Mouse (Mus musculus) spleen, postnatal 36 days (tissue): ENCODE results near the gene Olfr1317.

Experiments
- DNase-seq, 2 experiments: peaks; one replicate each; pipeline ENCODE4 v3.0.0; 2022; ENCODE audit warnings: low spot score in 2 of 2, mixed read lengths in 1 of 2

The Olfr1317 gene

DNA sequence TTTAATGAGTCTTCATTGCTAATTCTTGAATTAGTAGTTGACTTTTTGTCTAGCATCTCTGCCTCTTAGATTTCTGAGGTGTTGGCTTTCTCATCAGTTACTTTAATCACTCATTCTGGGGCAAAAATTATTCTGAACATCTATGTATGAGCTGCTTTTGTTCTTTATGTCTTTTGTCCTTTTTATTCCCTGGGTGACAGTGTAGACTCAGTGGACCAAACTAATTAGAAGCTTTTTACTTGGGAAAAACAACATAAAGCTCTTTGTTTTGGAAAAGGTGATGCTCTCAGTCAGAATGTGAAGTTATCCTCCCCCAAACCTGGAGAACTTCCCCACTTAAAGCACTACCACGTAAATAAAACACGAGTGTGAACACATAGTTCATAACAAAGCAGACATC lies at the start of gene Olfr1317:
Gene Olfr1317 (plus strand): TSS at position 301 of the 400 bp plus-strand sequence.
- DNase-seq, result no peak

- no peak for DNase-seq
These were observed 43.4 kb upstream of the Olfr1317 start, which contains the start of gene Olfr1314 for GRCm38 (mm10) chr2:112096681-112097080. Gene Olfr1314, minus strand, starts transcription at chr2:112096781.

DNA sequence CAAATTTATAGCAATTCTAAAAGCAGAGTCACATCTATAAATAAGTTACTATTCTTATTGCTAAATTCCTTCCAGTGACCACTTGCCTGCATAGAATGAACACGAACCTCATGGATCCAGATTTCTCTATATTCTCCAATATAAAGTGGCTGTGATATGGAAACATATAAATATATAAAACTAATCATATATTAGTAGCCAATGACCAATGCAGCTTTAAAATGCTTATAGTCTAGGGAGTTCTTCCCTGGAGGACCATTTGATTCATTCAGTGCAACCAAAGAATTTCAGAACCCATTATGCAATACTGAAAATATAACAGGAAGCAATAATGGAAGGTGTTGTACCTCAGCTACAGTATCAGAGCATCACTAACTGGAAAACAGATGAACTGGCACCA lies 24.8 kb upstream of the Olfr1317 start, which contains the start of gene Olfr1315-ps1:
Gene Olfr1315-ps1 (minus strand): TSS at position 101 of the 400 bp plus-strand sequence.
- no peak for DNase-seq

DNA sequence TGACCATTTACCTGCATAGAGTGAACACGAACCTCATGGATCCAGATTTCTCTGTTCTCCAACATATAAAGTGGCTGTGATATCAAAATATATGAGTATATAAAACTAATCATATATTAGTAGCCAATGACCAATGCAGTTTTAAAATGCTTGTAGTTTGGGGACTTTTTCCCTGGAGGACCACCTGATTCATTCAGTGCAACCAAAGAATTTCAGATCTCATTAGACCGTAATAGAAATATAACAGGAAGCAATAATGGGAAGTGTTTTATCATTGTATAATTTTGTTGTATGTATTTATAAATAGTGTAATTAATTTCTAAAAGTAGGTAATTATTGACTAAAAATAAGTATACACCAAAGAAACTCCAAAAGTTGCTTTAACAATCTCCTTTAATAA lies 5.3 kb upstream of the Olfr1317 start, which contains the start of gene Olfr1316:
Gene Olfr1316 (minus strand): TSS at position 101 of the 400 bp plus-strand sequence.
- no peak for DNase-seq

GRCm38 (mm10) chr2:112153898-112154297 lies 13.8 kb downstream of the Olfr1317 start, which contains the start of gene Olfr1318:
Gene Olfr1318, plus strand, starts transcription at chr2:112154198.
- DNase-seq, result no peak
